Mouse (Mus musculus) hindbrain, embryonic 14.5 days (tissue): ENCODE results near the gene Myt1l. TPM values are rescaled to one million over a fixed set of nuclear protein-coding genes. Genes with fewer than 3 reads are reported as not detected.

Source experiments
- ATAC-seq: fragments of 200-750 bp; cut with Nextera tagmentation; 2 replicates; pipeline ENCODE4 v1.8.0; 2017; ENCODE audit warnings: moderate number of reproducible peaks, mild to moderate bottlenecking, moderate TSS enrichment, moderate library complexity; ENCODE audit not compliant: low FRiP score
- DNase-seq: peaks from one replicate; pipeline ENCODE4 v3.0.0-alpha.2; 2015; ENCODE audit warnings: low spot score
- H3K27ac ChIP-seq: fragments of 300-500 bp; sonication (generic); 2 replicates; pipeline ENCODE4 v1.5.1; 2014; ENCODE audit warnings: mild to moderate bottlenecking, moderate library complexity
- H3K27me3 ChIP-seq: fragments of 300-500 bp; sonication (generic); 2 replicates; pipeline ENCODE4 v1.6.1; 2014; ENCODE audit warnings: mild to moderate bottlenecking, low read length, mixed read lengths; ENCODE audit not compliant: control insufficient read depth, insufficient read depth
- H3K36me3 ChIP-seq: fragments of 300-500 bp; sonication (generic); replicated peaks from 2 replicates; pipeline ENCODE4 v1.6.1; 2014; ENCODE audit not compliant: control insufficient read depth, insufficient read depth
- H3K4me1 ChIP-seq: fragments of 300-500 bp; sonication (generic); replicated peaks from 2 replicates; pipeline ENCODE4 v1.6.1; 2014; ENCODE audit warnings: antibody characterized with exemption, low read length, mixed read lengths; ENCODE audit not compliant: control insufficient read depth, insufficient read depth
- H3K4me2 ChIP-seq: fragments of 300-500 bp; sonication (generic); replicated peaks from 2 replicates; pipeline ENCODE4 v1.6.1; 2014; ENCODE audit warnings: mild to moderate bottlenecking, moderate library complexity
- H3K4me3 ChIP-seq: fragments of 300-500 bp; sonication (generic); replicated peaks from 2 replicates; pipeline ENCODE4 v1.5.1; 2014; ENCODE audit warnings: mild to moderate bottlenecking, low read length
- H3K9ac ChIP-seq: fragments of 300-500 bp; sonication (generic); 2 replicates; pipeline ENCODE4 v1.6.1; 2014
- H3K9me3 ChIP-seq: fragments of 300-500 bp; sonication (generic); 2 replicates; pipeline ENCODE4 v1.6.1; 2016; ENCODE audit warnings: low read length; ENCODE audit not compliant: control insufficient read depth
- WGBS: fragments of 180-500 bp; shearing (Covaris S2); extraction: QIAGEN DNeasy Blood & Tissue Kit; methylation state at CpG from one replicate; pipeline ENCODE4 v1.1.7; 2014; 5-methylcytosine and 5-hydroxymethylcytosine counted together
- polyA plus RNA-seq: library from polyadenylated mRNA; unstranded; fragments of >200 nt; fragmentation: Nextera tagmentation; extraction: Ambion mirVana; gene quantifications from 2 replicates; pipeline ENCODE4 v1.2.1, GENCODE M21; 2014

The Myt1l gene
- polyA plus RNA-seq, 1 experiment from 2014 or later: 202 TPM

GRCm38 (mm10) chr12:29657061-29657460 is 128.9 kb downstream of the Myt1l start:
- ATAC-seq: no peak
- Histone ChIP-seq H3K27ac (peak overlapping the region; percentile 91), H3K9me3 (no peaks in the 10 kb centered on the region), H3K27me3 (no peaks in the 10 kb centered on the region), H3K36me3 (no peaks in the 10 kb centered on the region), H3K4me3 (no peak overlapping the region), H3K4me2 (no peak overlapping the region), H3K9ac (no peak overlapping the region), H3K4me1 (peaks cover 46% of the 10 kb centered on the region)
- peak; percentile 52 for DNase-seq
- WGBS: 49% methylated on average over 3 of the region's 3 CpGs

GRCm38 (mm10) chr12:29657870-29658269 is 129.7 kb downstream of the Myt1l start:
- no peak overlapping the region for H3K4me2 ChIP-seq
- no peaks in the 10 kb centered on the region for H3K27me3 ChIP-seq
- DNase-seq: no peak
- no peak overlapping the region for H3K9ac ChIP-seq
- 0 out of 2 replicates have a peak overlapping the region, but pooled peaks have one; percentile 33 for H3K27ac ChIP-seq
- H3K4me3 ChIP-seq: no peak overlapping the region
- no peaks in the 10 kb centered on the region for H3K36me3 ChIP-seq
- H3K4me1 ChIP-seq: peaks cover 51% of the 10 kb centered on the region
- no peaks in the 10 kb centered on the region for H3K9me3 ChIP-seq
- WGBS: 68% methylated on average over 2 of the region's 2 CpGs
- ATAC-seq: no peak

- H3K4me2 ChIP-seq: no peak overlapping the region
- no peak overlapping the region for H3K9ac ChIP-seq
- ATAC-seq: no peak
- no peak overlapping the region for H3K4me3 ChIP-seq
- H3K27ac ChIP-seq: peak overlapping the region; percentile 46; the same call in 1 of the 2 replicates
- H3K9me3 ChIP-seq: no peaks in the 10 kb centered on the region
- WGBS: 74% methylated on average over 7 of the region's 7 CpGs
- peaks cover 10% of the 10 kb centered on the region for H3K4me1 ChIP-seq
- no peaks in the 10 kb centered on the region for H3K27me3 ChIP-seq
- no peaks in the 10 kb centered on the region; the same call in 1 of the 2 replicates for H3K36me3 ChIP-seq
- DNase-seq: no peak
Measured at GRCm38 (mm10) chr12:29671984-29672383, 143.8 kb downstream of the Myt1l start.

- peaks cover 8% of the 10 kb centered on the region; the same call in 1 of the 2 replicates for H3K4me1 ChIP-seq
- no peak overlapping the region for H3K4me2 ChIP-seq
- DNase-seq (peak; percentile 77), ATAC-seq (peak; percentile 64; the same call in 1 of the 2 replicates)
- no peak overlapping the region for H3K4me3 ChIP-seq
- H3K9ac ChIP-seq: no peak overlapping the region
- no peaks in the 10 kb centered on the region; the same call in 1 of the 2 replicates for H3K36me3 ChIP-seq
- 45% methylated on average over 14 of the region's 14 CpGs for WGBS
- peak overlapping the region; percentile 34; the same call in 1 of the 2 replicates for H3K27ac ChIP-seq
- no peaks in the 10 kb centered on the region for H3K27me3 ChIP-seq
- H3K9me3 ChIP-seq: no peaks in the 10 kb centered on the region
Measured at GRCm38 (mm10) chr12:29675594-29676362, 147.6 kb downstream of the Myt1l start.

GRCm38 (mm10) chr12:29682384-29682783 is 154.2 kb downstream of the Myt1l start:
- Histone ChIP-seq H3K27me3 (no peaks in the 10 kb centered on the region), H3K27ac (no peak overlapping the region), H3K4me3 (no peak overlapping the region), H3K36me3 (no peaks in the 10 kb centered on the region), H3K9ac (no peak overlapping the region), H3K4me1 (peaks cover 14% of the 10 kb centered on the region), H3K4me2 (no peak overlapping the region), H3K9me3 (no peaks in the 10 kb centered on the region)
- WGBS: 90% methylated on average over 8 of the region's 8 CpGs
- DNase-seq (no peak), ATAC-seq (no peak)

- no peak overlapping the region for H3K9ac ChIP-seq
- no peaks in the 10 kb centered on the region for H3K27me3 ChIP-seq
- no peaks in the 10 kb centered on the region for H3K9me3 ChIP-seq
- WGBS: 91% methylated on average over 8 of the region's 8 CpGs
- no peak overlapping the region for H3K4me3 ChIP-seq
- no peaks in the 10 kb centered on the region for H3K36me3 ChIP-seq
- DNase-seq (no peak), ATAC-seq (no peak)
- H3K27ac ChIP-seq: no peak overlapping the region
- peaks cover 14% of the 10 kb centered on the region for H3K4me1 ChIP-seq
- no peak overlapping the region for H3K4me2 ChIP-seq
Measured at GRCm38 (mm10) chr12:29682946-29683345, 154.8 kb downstream of the Myt1l start.

GRCm38 (mm10) chr12:29686241-29686640 is 158.1 kb downstream of the Myt1l start:
- ATAC-seq: no peak

GRCm38 (mm10) chr12:29691566-29691965 is 163.4 kb downstream of the Myt1l start:
- no peaks in the 10 kb centered on the region for H3K36me3 ChIP-seq
- peaks cover 25% of the 10 kb centered on the region for H3K4me1 ChIP-seq
- H3K4me2 ChIP-seq: no peak overlapping the region
- 74% methylated on average over 5 of the region's 5 CpGs for WGBS
- H3K4me3 ChIP-seq: no peak overlapping the region
- H3K9ac ChIP-seq: no peak overlapping the region
- no peaks in the 10 kb centered on the region for H3K27me3 ChIP-seq
- DNase-seq: no peak
- H3K9me3 ChIP-seq: no peaks in the 10 kb centered on the region
- ATAC-seq: no peak
- H3K27ac ChIP-seq: peak overlapping the region; percentile 64; the same call in 1 of the 2 replicates

More at GRCm38 (mm10) chr12:29686241-29686640, 158.1 kb downstream of the Myt1l start:
- Histone ChIP-seq H3K27me3 (no peaks in the 10 kb centered on the region), H3K4me1 (peaks cover 14% of the 10 kb centered on the region), H3K4me2 (no peak overlapping the region), H3K27ac (peak overlapping the region; percentile 62), H3K9me3 (no peaks in the 10 kb centered on the region), H3K9ac (peak overlapping the region; percentile 24; the same call in 1 of the 2 replicates), H3K4me3 (no peak overlapping the region), H3K36me3 (no peaks in the 10 kb centered on the region)
- no peak for DNase-seq
- WGBS: 47% methylated on average over 8 of the region's 8 CpGs

GRCm38 (mm10) chr12:29695194-29695593 is 167.0 kb downstream of the Myt1l start:
- H3K9ac ChIP-seq: no peak overlapping the region
- H3K9me3 ChIP-seq: no peaks in the 10 kb centered on the region
- WGBS: 45% methylated on average over 2 of the region's 2 CpGs
- H3K4me1 ChIP-seq: peaks cover 58% of the 10 kb centered on the region
- H3K4me3 ChIP-seq: no peak overlapping the region
- no peaks in the 10 kb centered on the region for H3K27me3 ChIP-seq
- H3K27ac ChIP-seq: peak overlapping the region; percentile 28; the same call in 1 of the 2 replicates
- ATAC-seq (no peak), DNase-seq (no peak)
- H3K4me2 ChIP-seq: no peak overlapping the region
- no peaks in the 10 kb centered on the region for H3K36me3 ChIP-seq
